Mouse (Mus musculus): ENCODE results near the gene Acoxl. TPM values are rescaled to one million over a fixed set of nuclear protein-coding genes. Genes with fewer than 3 reads are reported as not detected.

Gene Acoxl
- polyA plus RNA-seq, 1 experiment from 2014 or later: 0.11 TPM

DNA sequence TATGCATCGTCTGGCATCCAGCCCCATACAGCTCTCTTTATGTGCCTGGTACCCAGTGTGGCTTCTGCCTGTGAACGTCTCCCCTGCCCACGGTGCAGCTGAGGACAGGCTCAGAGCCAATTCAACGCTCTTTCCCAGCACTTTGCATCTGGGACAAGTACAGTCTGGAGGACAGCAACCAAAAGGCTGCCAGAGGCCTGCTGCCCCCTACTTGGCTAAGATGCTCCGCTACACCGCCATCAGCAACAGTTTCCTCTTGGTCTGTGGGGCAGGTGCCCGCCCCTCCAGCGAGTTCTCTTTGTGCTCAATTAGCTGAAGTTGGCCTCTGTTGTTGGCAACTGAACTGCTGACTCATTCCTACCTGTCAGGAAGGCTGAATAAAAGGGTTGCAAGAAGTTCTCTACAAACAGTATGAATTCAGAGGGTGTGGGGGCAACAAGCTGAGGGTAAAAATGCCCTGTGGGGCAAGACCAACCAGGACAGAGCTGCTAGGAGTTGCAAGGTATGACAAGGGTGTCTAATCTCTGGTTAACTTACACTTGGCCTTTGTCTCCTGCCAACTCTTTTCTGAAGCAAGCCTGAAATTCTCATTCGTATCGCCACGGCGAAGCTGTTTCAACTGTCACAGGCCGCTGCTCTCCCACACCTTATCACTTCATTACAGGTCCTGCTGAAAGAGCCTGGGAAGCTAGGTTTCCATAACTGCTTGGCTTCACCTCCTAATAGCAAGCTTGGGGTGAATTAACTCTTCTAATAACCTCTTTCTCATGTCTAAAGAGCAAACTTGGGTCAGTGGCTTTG lies 328.1 kb downstream of the Acoxl start:
- no peak overlapping the region for H3K4me2 ChIP-seq
- 62% methylated on average over 13 of the region's 13 CpGs for WGBS (ENCODE audit: insufficient replicate concordance)
- 0 out of 2 replicates have a peak overlapping the region, but pooled peaks have one; percentile 10 for H3K27ac ChIP-seq (ENCODE audit: low read depth, low read length)
- peaks cover 15% of the 10 kb centered on the region; the same call in 1 of the 2 replicates for H3K4me1 ChIP-seq (ENCODE audit: control insufficient read depth, insufficient read depth, low read length)
- no peak overlapping the region for H3K4me3 ChIP-seq (ENCODE audit: low read depth, low read length)
- H3K9me3 ChIP-seq (replicated peaks; ENCODE audit: control insufficient read depth, low read length): no peaks in the 10 kb centered on the region
- no peak overlapping the region for H3K9ac ChIP-seq (ENCODE audit: low read depth, low read length)
- no peaks in the 10 kb centered on the region for H3K36me3 ChIP-seq (ENCODE audit: control insufficient read depth, insufficient read depth, low read length)
- H3K27me3 ChIP-seq (ENCODE audit: control insufficient read depth, insufficient read depth, low read length): no peaks in the 10 kb centered on the region
- ATAC-seq (replicated peaks; ENCODE audit: insufficient number of reproducible peaks, low FRiP score, low TSS enrichment): no peak

DNA sequence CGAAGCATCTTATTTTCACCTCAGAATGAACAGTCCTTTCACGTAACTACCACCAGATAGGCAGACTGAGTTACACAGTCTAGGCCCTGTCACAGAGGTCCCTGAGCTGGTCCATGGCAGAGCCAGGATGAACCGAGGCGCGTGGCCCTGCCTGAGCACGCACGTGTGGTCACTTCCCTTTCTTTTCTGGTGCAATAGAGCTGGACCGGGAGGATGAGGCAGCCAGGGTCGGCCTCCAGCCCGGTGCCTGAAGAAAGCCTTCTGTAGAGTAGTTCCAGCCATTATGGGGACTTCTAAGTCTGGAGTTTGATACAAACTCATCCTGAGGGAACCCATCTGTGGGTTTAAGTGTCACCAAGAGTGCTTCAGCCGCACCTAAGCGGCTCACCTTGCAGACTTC lies 329.3 kb downstream of the Acoxl start:
- Histone ChIP-seq H3K27me3 (ENCODE audit: control insufficient read depth, insufficient read depth, low read length) (no peaks in the 10 kb centered on the region), H3K9me3 (replicated peaks; ENCODE audit: control insufficient read depth, low read length) (no peaks in the 10 kb centered on the region), H3K36me3 (ENCODE audit: control insufficient read depth, insufficient read depth, low read length) (no peaks in the 10 kb centered on the region), H3K9ac (ENCODE audit: low read depth, low read length) (no peak overlapping the region), H3K4me1 (ENCODE audit: control insufficient read depth, insufficient read depth, low read length) (peaks cover 13% of the 10 kb centered on the region; the same call in 1 of the 2 replicates), H3K4me2 (no peak overlapping the region), H3K27ac (ENCODE audit: low read depth, low read length) (no peak overlapping the region), H3K4me3 (ENCODE audit: low read depth, low read length) (no peak overlapping the region)
- WGBS (ENCODE audit: insufficient replicate concordance): 95% methylated on average over 12 of the region's 12 CpGs
- ATAC-seq (replicated peaks; ENCODE audit: insufficient number of reproducible peaks, low FRiP score, low TSS enrichment): no peak

DNA sequence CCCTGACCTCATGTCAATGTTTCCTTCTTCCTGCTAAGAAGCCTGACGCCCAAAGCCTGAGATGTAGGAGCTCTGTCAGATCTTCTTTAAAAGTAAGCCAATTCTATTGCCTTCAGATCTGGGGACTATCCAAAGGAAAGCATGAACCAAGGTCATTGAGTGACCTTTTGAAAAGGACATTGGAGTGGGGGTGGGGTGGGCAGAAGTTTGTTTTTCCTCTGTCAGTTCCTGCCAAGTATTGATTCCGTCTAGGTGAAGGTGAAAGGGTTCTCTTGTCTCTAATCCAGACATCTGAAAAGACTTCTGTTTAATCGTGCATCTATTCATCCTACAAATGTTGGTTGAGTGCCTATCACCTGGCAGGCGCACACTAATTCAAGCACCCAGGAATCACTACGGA lies 330.8 kb downstream of the Acoxl start:
- no peak overlapping the region for H3K27ac ChIP-seq (ENCODE audit: low read depth, low read length)
- peaks cover 21% of the 10 kb centered on the region for H3K4me1 ChIP-seq (ENCODE audit: control insufficient read depth, insufficient read depth, low read length)
- no peaks in the 10 kb centered on the region for H3K36me3 ChIP-seq (ENCODE audit: control insufficient read depth, insufficient read depth, low read length)
- ATAC-seq (replicated peaks; ENCODE audit: insufficient number of reproducible peaks, low FRiP score, low TSS enrichment): no peak
- no peaks in the 10 kb centered on the region for H3K27me3 ChIP-seq (ENCODE audit: control insufficient read depth, insufficient read depth, low read length)
- H3K4me3 ChIP-seq (ENCODE audit: low read depth, low read length): no peak overlapping the region
- H3K9me3 ChIP-seq (replicated peaks; ENCODE audit: control insufficient read depth, low read length): no peaks in the 10 kb centered on the region
- 66% methylated on average over 5 of the region's 5 CpGs for WGBS (ENCODE audit: insufficient replicate concordance)
- H3K4me2 ChIP-seq: no peak overlapping the region
- H3K9ac ChIP-seq (ENCODE audit: low read depth, low read length): no peak overlapping the region

DNA sequence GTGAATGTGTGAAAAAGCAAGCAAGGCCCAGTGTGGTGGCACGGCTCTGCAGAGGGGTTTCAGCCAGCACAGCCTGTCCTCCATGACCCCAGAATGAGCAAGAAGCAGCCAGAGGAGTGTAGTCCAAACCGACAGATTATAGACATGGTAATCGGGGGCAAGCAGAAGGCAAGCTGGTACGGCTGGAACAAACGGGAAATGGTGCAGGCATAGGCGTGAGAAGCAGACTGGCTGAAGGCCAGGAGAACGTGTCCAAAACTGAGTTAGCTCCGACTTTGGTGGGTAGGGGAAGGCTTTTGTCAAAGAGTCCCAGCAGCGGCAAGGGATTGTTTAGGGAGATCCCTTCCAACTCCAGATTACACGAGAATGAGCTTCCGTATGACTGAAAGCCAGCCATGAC lies 331.3 kb downstream of the Acoxl start:
- Histone ChIP-seq H3K27ac (ENCODE audit: low read depth, low read length) (no peak overlapping the region), H3K4me1 (ENCODE audit: control insufficient read depth, insufficient read depth, low read length) (peaks cover 21% of the 10 kb centered on the region), H3K27me3 (ENCODE audit: control insufficient read depth, insufficient read depth, low read length) (no peaks in the 10 kb centered on the region), H3K36me3 (ENCODE audit: control insufficient read depth, insufficient read depth, low read length) (no peaks in the 10 kb centered on the region), H3K9me3 (replicated peaks; ENCODE audit: control insufficient read depth, low read length) (no peaks in the 10 kb centered on the region), H3K9ac (ENCODE audit: low read depth, low read length) (no peak overlapping the region), H3K4me2 (no peak overlapping the region), H3K4me3 (ENCODE audit: low read depth, low read length) (no peak overlapping the region)
- 79% methylated on average over 11 of the region's 11 CpGs for WGBS (ENCODE audit: insufficient replicate concordance)
- no peak for ATAC-seq (replicated peaks; ENCODE audit: insufficient number of reproducible peaks, low FRiP score, low TSS enrichment)

DNA sequence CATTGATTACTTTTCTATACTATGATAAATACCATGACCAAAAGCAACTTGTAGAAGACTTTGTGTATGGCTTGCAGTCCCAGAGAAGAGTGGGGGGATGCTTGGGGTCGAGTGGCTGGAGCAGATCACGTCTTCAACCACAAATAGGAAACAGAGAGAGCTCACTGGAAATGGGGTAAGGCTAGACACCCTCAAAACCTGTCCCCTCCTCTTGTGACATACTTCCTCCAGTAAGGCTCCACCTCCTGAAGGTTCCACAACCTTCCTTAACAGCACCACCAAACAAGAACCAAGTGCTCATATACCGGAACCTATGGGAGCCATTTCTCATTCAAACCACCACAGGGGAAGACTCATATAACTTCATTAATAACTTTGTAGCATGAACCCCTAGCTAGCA lies 331.9 kb downstream of the Acoxl start:
- Histone ChIP-seq H3K4me1 (ENCODE audit: control insufficient read depth, insufficient read depth, low read length) (peaks cover 21% of the 10 kb centered on the region), H3K36me3 (ENCODE audit: control insufficient read depth, insufficient read depth, low read length) (no peaks in the 10 kb centered on the region), H3K27me3 (ENCODE audit: control insufficient read depth, insufficient read depth, low read length) (no peaks in the 10 kb centered on the region), H3K4me2 (no peak overlapping the region), H3K4me3 (ENCODE audit: low read depth, low read length) (no peak overlapping the region), H3K9me3 (replicated peaks; ENCODE audit: control insufficient read depth, low read length) (no peaks in the 10 kb centered on the region), H3K27ac (ENCODE audit: low read depth, low read length) (no peak overlapping the region), H3K9ac (ENCODE audit: low read depth, low read length) (no peak overlapping the region)
- 92% methylated on average over 3 of the region's 3 CpGs for WGBS (ENCODE audit: insufficient replicate concordance)
- ATAC-seq (replicated peaks; ENCODE audit: insufficient number of reproducible peaks, low FRiP score, low TSS enrichment): no peak

DNA sequence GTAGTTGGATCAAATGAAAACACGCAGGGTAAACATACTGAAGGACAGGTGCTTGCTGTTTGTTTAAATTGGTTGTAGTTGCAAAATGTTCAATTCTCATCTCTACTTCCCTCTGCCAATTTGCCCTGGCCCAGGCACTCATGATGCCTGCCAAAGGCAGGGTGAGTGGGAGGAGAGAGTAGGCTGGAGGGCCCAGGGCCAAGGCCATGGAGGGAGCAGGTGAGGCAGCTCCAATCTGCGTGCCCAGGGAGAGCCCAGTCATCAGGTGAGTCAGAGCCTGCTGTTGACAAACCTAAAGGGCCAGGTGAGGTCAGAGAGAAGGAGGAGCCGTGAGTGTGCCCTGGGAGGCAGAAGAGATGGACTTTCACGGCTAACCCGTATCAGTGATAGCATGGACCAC lies 333.6 kb downstream of the Acoxl start:
- H3K27ac ChIP-seq (ENCODE audit: low read depth, low read length): no peak overlapping the region
- no peak for ATAC-seq (replicated peaks; ENCODE audit: insufficient number of reproducible peaks, low FRiP score, low TSS enrichment)
- H3K27me3 ChIP-seq (ENCODE audit: control insufficient read depth, insufficient read depth, low read length): no peaks in the 10 kb centered on the region
- peaks cover 21% of the 10 kb centered on the region for H3K4me1 ChIP-seq (ENCODE audit: control insufficient read depth, insufficient read depth, low read length)
- no peak overlapping the region for H3K4me2 ChIP-seq
- no peak overlapping the region for H3K9ac ChIP-seq (ENCODE audit: low read depth, low read length)
- WGBS (ENCODE audit: insufficient replicate concordance): 91% methylated on average over 5 of the region's 5 CpGs
- H3K36me3 ChIP-seq (ENCODE audit: control insufficient read depth, insufficient read depth, low read length): no peaks in the 10 kb centered on the region
- H3K4me3 ChIP-seq (ENCODE audit: low read depth, low read length): no peak overlapping the region
- H3K9me3 ChIP-seq (replicated peaks; ENCODE audit: control insufficient read depth, low read length): no peaks in the 10 kb centered on the region

Small RNA genes lying within 50 kb of the gene (microRNA-seq; reads per million reads assigned to microRNA genes)
- not detected for gene Gm22411 (ENCODE audit: borderline number of aligned reads)

Other genes with a start within 250 kb of the Acoxl start
- gene Mal, start 182.2 kb upstream of the Acoxl start, polyA plus RNA-seq (2014; fragmentation: Nextera tagmentation; extraction: Ambion mirVana): 1.2 and 1.8 TPM in 2 replicates
- gene Mall, start 108.9 kb upstream of the Acoxl start, polyA plus RNA-seq (2014; fragmentation: Nextera tagmentation; extraction: Ambion mirVana): 2.5 and 3.8 TPM in 2 replicates
- gene Nphp1, start 50.0 kb upstream of the Acoxl start, polyA plus RNA-seq (2014; fragmentation: Nextera tagmentation; extraction: Ambion mirVana): 12.1 and 15.4 TPM in 2 replicates
- 37.9 and 40.3 TPM in 2 replicates for gene Mtln, start 46.4 kb upstream of the Acoxl start, polyA plus RNA-seq (2014; fragmentation: Nextera tagmentation; extraction: Ambion mirVana)
- 19.2 and 24.7 TPM in 2 replicates for gene Bub1, start 7.0 kb upstream of the Acoxl start, polyA plus RNA-seq (2014; fragmentation: Nextera tagmentation; extraction: Ambion mirVana)

Data from heart, embryonic 11.5 days (tissue).